Mouse (Mus musculus) heart, adult 2 months (tissue): ENCODE data around the gene Zbtb8os.

Experiments
- CTCF ChIP-seq: fragments of 200-600 bp; IDR thresholded peaks from 2 replicates; pipeline ENCODE4 v1.8.1; 2022; ENCODE audit warnings: antibody characterized with exemption, mild to moderate bottlenecking, moderate library complexity
- EP300 ChIP-seq: fragments of 200-500 bp; IDR thresholded peaks from 2 replicates; pipeline ENCODE4 v1.6.1; 2011; ENCODE audit warnings: low read depth, low read length, control low read depth; ENCODE audit not compliant: insufficient read depth
- POLR2A ChIP-seq: fragments of 200-500 bp; IDR thresholded peaks from 2 replicates; pipeline ENCODE4 v1.6.1; 2011; ENCODE audit warnings: mild to moderate bottlenecking, low read depth, low read length, control low read depth; ENCODE audit not compliant: insufficient read depth

GRCm38 (mm10) chr4:129390216-129390743 is 54.8 kb downstream of the Zbtb8os start:
- no peak for TF ChIP-seq CTCF
- no peak for TF ChIP-seq POLR2A
- no peak for TF ChIP-seq EP300
